Mouse (Mus musculus) myocyte (in vitro differentiated cells): ENCODE measurements around the gene Nrbp1. TPM values are rescaled to one million over a fixed set of nuclear protein-coding genes. Genes with fewer than 3 reads are reported as not detected.

Experiments
- H3K27me3 ChIP-seq: one replicate; pipeline ENCODE4 v1.6.1; 2011; ENCODE audit not compliant: control insufficient read depth, insufficient read depth, insufficient read length
- H3K36me3 ChIP-seq: one replicate; pipeline ENCODE4 v1.6.1; 2011; ENCODE audit not compliant: control insufficient read depth, insufficient read depth
- H3K4me2 ChIP-seq: one replicate; pipeline ENCODE4 v1.6.1; 2011; ENCODE audit warnings: low read depth, control low read depth
- H3K4me3 ChIP-seq: one replicate; pipeline ENCODE4 v1.5.1; 2011; ENCODE audit warnings: mild to moderate bottlenecking, control low read depth, moderate library complexity
- H3K79me2 ChIP-seq: one replicate; pipeline ENCODE4 v1.6.1; 2011; ENCODE audit not compliant: control insufficient read depth, insufficient read depth
- H3ac ChIP-seq: one replicate; pipeline ENCODE4 v1.6.1; 2011; ENCODE audit not compliant: control insufficient read depth, insufficient read length
- CEBPB ChIP-seq: IDR thresholded peaks from 2 replicates; pipeline ENCODE4 v1.6.1; 2011; ENCODE audit warnings: mild to moderate bottlenecking, moderate library complexity; ENCODE audit not compliant: poor library complexity, insufficient read depth, severe bottlenecking
- E2F4 ChIP-seq: IDR thresholded peaks from one replicate; pipeline ENCODE4 v1.6.1; 2011; ENCODE audit warnings: mild to moderate bottlenecking, control low read depth, moderate library complexity; ENCODE audit not compliant: insufficient read depth
- MAX ChIP-seq: IDR thresholded peaks from one replicate; pipeline ENCODE4 v1.6.1; 2011; ENCODE audit warnings: low read depth, mild to moderate bottlenecking, control low read depth
- MYOD1 ChIP-seq, 3 experiments: IDR thresholded peaks; one replicate each; pipeline ENCODE4 v1.6.1; 2011; ENCODE audit warnings: control low read depth in 2 of 3, low read depth in 2 of 3, mild to moderate bottlenecking in 2 of 3, moderate library complexity in 1 of 3; ENCODE audit not compliant: insufficient read length in 2 of 3, control insufficient read depth in 1 of 3
- MYOG ChIP-seq, 3 experiments: IDR thresholded peaks; one replicate each; pipeline ENCODE4 v1.6.1; 2011; ENCODE audit warnings: control low read depth in 2 of 3, low read depth in 2 of 3, mild to moderate bottlenecking in 2 of 3; ENCODE audit not compliant: insufficient read length in 2 of 3, control insufficient read depth in 1 of 3, insufficient read depth in 1 of 3
- POLR2A ChIP-seq: IDR thresholded peaks from one replicate; pipeline ENCODE4 v1.6.1; 2011; ENCODE audit warnings: low read depth, mild to moderate bottlenecking, control low read depth, moderate library complexity; ENCODE audit not compliant: insufficient read length
- POLR2AphosphoS2 ChIP-seq: IDR thresholded peaks from one replicate; pipeline ENCODE4 v1.6.1; 2011; ENCODE audit warnings: low read depth, control low read depth; ENCODE audit not compliant: insufficient read length
- REST ChIP-seq: IDR thresholded peaks from one replicate; pipeline ENCODE4 v1.6.1; 2011; ENCODE audit warnings: mild to moderate bottlenecking, control low read depth, moderate library complexity; ENCODE audit not compliant: insufficient read depth, insufficient read length
- SRF ChIP-seq: IDR thresholded peaks from one replicate; pipeline ENCODE4 v1.6.1; 2011; ENCODE audit warnings: low read depth; ENCODE audit not compliant: control insufficient read depth, insufficient read length
- TCF12 ChIP-seq: IDR thresholded peaks from one replicate; pipeline ENCODE4 v1.6.1; 2011; ENCODE audit warnings: mild to moderate bottlenecking, control low read depth; ENCODE audit not compliant: poor library complexity, insufficient read depth, severe bottlenecking
- TCF3 ChIP-seq: IDR thresholded peaks from one replicate; pipeline ENCODE4 v1.6.1; 2011; ENCODE audit warnings: low read depth, control low read depth; ENCODE audit not compliant: insufficient read length
- USF1 ChIP-seq: IDR thresholded peaks from one replicate; pipeline ENCODE4 v1.6.1; 2011; ENCODE audit warnings: low read depth, mild to moderate bottlenecking, control low read depth, moderate library complexity
- polyA plus RNA-seq: library from polyadenylated mRNA; unstranded; fragments of >200 nt; fragmentation: generic; extraction: Trizol; gene quantifications from one replicate; pipeline ENCODE4 v1.2.1, GENCODE M21; 2012; ENCODE audit warnings: missing spikeins

Nrbp1 gene
- polyA plus RNA-seq, 1 experiment = 87.9 TPM

GRCm38 (mm10) chr5:31219911-31220447 is 20.7 kb upstream of the Nrbp1 start:
- Histone ChIP-seq H3ac (peak overlapping the region; percentile 32), H3K4me3 (peak overlapping the region; percentile 90), H3K36me3 (no peaks in the 10 kb centered on the region), H3K79me2 (peaks cover 53% of the 10 kb centered on the region), H3K27me3 (no peaks in the 10 kb centered on the region), H3K4me2 (peak overlapping the region; percentile 82)
- TF ChIP-seq MYOG (IDR thresholded peaks at IDR 0.05; ENCODE audit: control insufficient read depth in 1 of 3, insufficient read depth in 1 of 3, insufficient read length in 2 of 3, low read depth in 2 of 3) = no peak
- TF ChIP-seq CEBPB = no peak
- TF ChIP-seq E2F4 = no peak
- no peak for TF ChIP-seq POLR2A
- no peak for TF ChIP-seq POLR2AphosphoS2
- TF ChIP-seq REST = no peak

DNA sequence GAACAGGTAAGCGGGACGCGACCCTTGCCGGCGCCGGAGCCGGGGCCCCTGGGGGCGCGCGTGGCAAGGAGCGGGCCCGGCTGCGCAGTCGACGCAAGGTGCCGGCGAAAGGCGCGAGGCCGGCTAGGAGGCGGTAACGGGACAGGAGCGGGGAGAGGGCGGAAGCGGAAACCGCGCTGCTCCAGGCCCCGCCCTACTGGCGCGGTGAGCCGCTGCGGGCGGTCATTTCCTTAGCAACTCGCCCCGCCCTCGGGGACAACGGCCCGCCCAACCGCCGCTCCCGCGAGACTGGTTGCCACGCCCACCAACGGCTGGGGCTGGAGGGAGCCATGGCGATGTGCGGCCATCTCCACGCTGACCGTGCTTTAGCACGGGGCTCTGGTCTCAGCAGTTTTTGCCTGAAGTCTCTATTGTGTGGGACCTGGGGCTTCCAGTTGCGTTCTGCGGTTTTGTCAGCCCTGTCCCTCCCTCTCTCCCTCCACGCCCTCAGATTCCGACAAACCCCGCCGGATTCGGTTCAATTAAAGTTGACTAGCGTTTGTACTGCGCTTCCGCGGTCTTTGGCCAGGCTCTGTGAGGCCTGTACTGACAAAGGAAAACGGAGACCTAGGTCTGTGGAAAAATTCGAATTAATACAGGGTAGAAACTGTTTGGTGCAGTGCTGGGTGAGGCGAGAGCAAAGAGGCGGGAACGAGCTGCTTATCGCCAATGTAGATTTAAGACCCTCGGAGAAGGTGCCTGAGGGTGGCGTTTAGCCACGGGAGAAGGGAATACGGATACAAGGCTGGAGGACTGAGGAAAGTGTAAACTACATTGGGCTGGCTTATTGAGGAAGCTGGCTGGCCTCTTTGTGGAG is 20.0 kb upstream of the Nrbp1 start, which contains the start of gene Ppm1g:
Gene Ppm1g, minus strand, starts transcription at position 240 of the 856 bp plus-strand sequence.
- H3K79me2 ChIP-seq = peaks cover 46% of the 10 kb centered on the region
- peak within 1 kb of the TSS; percentile 90 for H3K4me3 ChIP-seq
- no peaks in the 10 kb centered on the region for H3K27me3 ChIP-seq
- H3K4me2 ChIP-seq = peak within 1 kb of the TSS; percentile 82
- no peak for TF ChIP-seq TCF3
- TF ChIP-seq MYOG (IDR thresholded peaks at IDR 0.05; ENCODE audit: control insufficient read depth in 1 of 3, insufficient read depth in 1 of 3, insufficient read length in 2 of 3, low read depth in 2 of 3) = no peak
- no peak for TF ChIP-seq MAX
- peak; percentile 98 for TF ChIP-seq POLR2AphosphoS2
- peak in 1 of 3 experiments; percentile 32 for TF ChIP-seq MYOD1 (IDR thresholded peaks at IDR 0.05; ENCODE audit: control insufficient read depth in 1 of 3, insufficient read length in 2 of 3, low read depth in 2 of 3)
- TF ChIP-seq REST = no peak
- TF ChIP-seq SRF = peak; percentile 72
- peak; percentile 96 for TF ChIP-seq POLR2A
- no peak for TF ChIP-seq CEBPB
- no peak for TF ChIP-seq TCF12
- TF ChIP-seq USF1 = no peak
- no peak for TF ChIP-seq E2F4
- peak within 1 kb of the TSS; percentile 32 for H3ac ChIP-seq
- no peaks in the 10 kb centered on the region for H3K36me3 ChIP-seq

GRCm38 (mm10) chr5:31221304-31221945 is 19.2 kb upstream of the Nrbp1 start:
- no peaks in the 10 kb centered on the region for H3K27me3 ChIP-seq
- TF ChIP-seq POLR2A (peak; percentile 16), MYOG (IDR thresholded peaks at IDR 0.05; ENCODE audit: control insufficient read depth in 1 of 3, insufficient read depth in 1 of 3, insufficient read length in 2 of 3, low read depth in 2 of 3) (no peak)
- no peaks in the 10 kb centered on the region for H3K36me3 ChIP-seq
- peak overlapping the region; percentile 32 for H3ac ChIP-seq
- peak overlapping the region; percentile 72 for H3K4me2 ChIP-seq
- H3K4me3 ChIP-seq = peak overlapping the region; percentile 90
- peaks cover 39% of the 10 kb centered on the region for H3K79me2 ChIP-seq

GRCm38 (mm10) chr5:31222696-31223095 is 18.0 kb upstream of the Nrbp1 start:
- no peak overlapping the region for H3K4me3 ChIP-seq
- peaks cover 26% of the 10 kb centered on the region for H3K79me2 ChIP-seq
- TF ChIP-seq MYOG (IDR thresholded peaks at IDR 0.05; ENCODE audit: control insufficient read depth in 1 of 3, insufficient read depth in 1 of 3, insufficient read length in 2 of 3, low read depth in 2 of 3) (no peak), E2F4 (no peak), MYOD1 (IDR thresholded peaks at IDR 0.05; ENCODE audit: control insufficient read depth in 1 of 3, insufficient read length in 2 of 3, low read depth in 2 of 3) (no peak), SRF (no peak)
- H3ac ChIP-seq = no peak overlapping the region
- no peaks in the 10 kb centered on the region for H3K27me3 ChIP-seq
- no peak overlapping the region for H3K4me2 ChIP-seq
- no peaks in the 10 kb centered on the region for H3K36me3 ChIP-seq

DNA sequence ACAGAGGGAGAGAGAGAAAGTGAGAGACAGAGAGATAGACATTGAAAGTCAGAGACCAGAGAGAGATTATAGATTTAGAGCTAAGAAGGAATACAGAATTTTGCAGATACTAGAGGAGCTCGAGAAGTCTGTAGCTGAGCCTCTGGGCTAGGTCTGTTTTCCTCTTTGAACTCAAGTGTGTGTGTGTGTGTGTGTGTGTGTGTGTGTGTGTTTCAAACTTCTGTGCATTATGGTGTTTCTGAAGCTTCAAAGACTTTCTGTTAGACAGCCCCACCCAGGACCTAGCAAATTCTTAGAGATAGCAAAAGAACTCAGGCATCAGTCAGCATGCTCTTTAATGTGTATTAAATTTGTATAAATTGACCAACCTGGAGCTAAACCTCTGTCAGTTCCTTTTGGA is 14.0 kb upstream of the Nrbp1 start:
- Histone ChIP-seq H3K4me3 (no peak overlapping the region), H3K27me3 (no peaks in the 10 kb centered on the region), H3K79me2 (no peaks in the 10 kb centered on the region), H3ac (no peak overlapping the region), H3K36me3 (no peaks in the 10 kb centered on the region), H3K4me2 (no peak overlapping the region)
- no peak for TF ChIP-seq CEBPB
- TF ChIP-seq POLR2A = no peak
- TF ChIP-seq POLR2AphosphoS2 = no peak
- TF ChIP-seq E2F4 = no peak
- no peak for TF ChIP-seq USF1
- no peak for TF ChIP-seq MYOD1 (IDR thresholded peaks at IDR 0.05; ENCODE audit: control insufficient read depth in 1 of 3, insufficient read length in 2 of 3, low read depth in 2 of 3)
- TF ChIP-seq MAX = no peak
- no peak for TF ChIP-seq REST
- TF ChIP-seq TCF3 = no peak
- TF ChIP-seq MYOG (IDR thresholded peaks at IDR 0.05; ENCODE audit: control insufficient read depth in 1 of 3, insufficient read depth in 1 of 3, insufficient read length in 2 of 3, low read depth in 2 of 3) = no peak
- TF ChIP-seq TCF12 = no peak
- no peak for TF ChIP-seq SRF
